Mouse (Mus musculus) limb, embryonic 14.5 days (tissue): ENCODE results near the gene Rbm12. TPM values are rescaled to one million over a fixed set of nuclear protein-coding genes. Genes with fewer than 3 reads are reported as not detected.

ENCODE experiments used
- ATAC-seq: fragments of 200-750 bp; cut with Nextera tagmentation; 2 replicates; pipeline ENCODE4 v1.8.0; 2017; ENCODE audit warnings: low read depth, moderate number of reproducible peaks, moderate TSS enrichment; ENCODE audit not compliant: low FRiP score
- DNase-seq: peaks from one replicate; pipeline ENCODE4 v3.0.0-alpha.2; 2015; ENCODE audit warnings: low spot score
- H3K27ac ChIP-seq: fragments of 300-500 bp; sonication (generic); replicated peaks from 2 replicates; pipeline ENCODE4 v1.5.1; 2014; ENCODE audit warnings: low read depth, mild to moderate bottlenecking, low read length, moderate library complexity, mixed read lengths
- H3K27me3 ChIP-seq: fragments of 300-500 bp; sonication (generic); 2 replicates; pipeline ENCODE4 v1.6.1; 2014; ENCODE audit warnings: low read length, mixed read lengths; ENCODE audit not compliant: control insufficient read depth, insufficient read depth
- H3K36me3 ChIP-seq: fragments of 300-500 bp; sonication (generic); 2 replicates; pipeline ENCODE4 v1.6.1; 2014; ENCODE audit warnings: mild to moderate bottlenecking, low read length, moderate library complexity, mixed read lengths; ENCODE audit not compliant: control insufficient read depth, insufficient read depth
- H3K4me1 ChIP-seq: fragments of 300-500 bp; sonication (generic); 2 replicates; pipeline ENCODE4 v1.6.1; 2014; ENCODE audit warnings: antibody characterized with exemption, low read length, mixed read lengths; ENCODE audit not compliant: control insufficient read depth, insufficient read depth
- H3K4me2 ChIP-seq: fragments of 300-500 bp; sonication (generic); replicated peaks from 2 replicates; pipeline ENCODE4 v1.6.1; 2014; ENCODE audit warnings: low read depth, mild to moderate bottlenecking, low read length, moderate library complexity; ENCODE audit not compliant: severe bottlenecking
- H3K4me3 ChIP-seq: fragments of 300-500 bp; sonication (generic); replicated peaks from 2 replicates; pipeline ENCODE4 v1.5.1; 2014; ENCODE audit warnings: low read length
- H3K9ac ChIP-seq: fragments of 300-500 bp; sonication (generic); 2 replicates; pipeline ENCODE4 v1.6.1; 2014; ENCODE audit warnings: mild to moderate bottlenecking, low read depth, low read length, moderate library complexity; ENCODE audit not compliant: severe bottlenecking
- H3K9me3 ChIP-seq: fragments of 300-500 bp; sonication (generic); 2 replicates; pipeline ENCODE4 v1.6.1; 2016; ENCODE audit warnings: low read length; ENCODE audit not compliant: control insufficient read depth
- POLR2A ChIP-seq: fragments of 200-500 bp; IDR thresholded peaks from 2 replicates; pipeline ENCODE4 v1.8.0; 2012; ENCODE audit warnings: inconsistent platforms, mild to moderate bottlenecking, moderate library complexity, borderline replicate concordance; ENCODE audit not compliant: insufficient read depth, insufficient read length; ENCODE audit errors: extremely low read depth
- WGBS: fragments of 180-500 bp; shearing (Covaris S2); extraction: QIAGEN DNeasy Blood & Tissue Kit; methylation state at CpG from one replicate; pipeline ENCODE4 v1.1.7; 2014; 5-methylcytosine and 5-hydroxymethylcytosine counted together
- polyA plus RNA-seq, 2 experiments: library from polyadenylated mRNA; depleted of rRNA in 1 of 2; stranded (reverse) in 1 of 2; unstranded in 1 of 2; fragments of >200 nt; fragmentation: Nextera tagmentation in 1 of 2; extraction: Ambion mirVana in 1 of 2; gene quantifications; 2 replicates each; pipeline versions ENCODE4 v1.2.1 to v1.2.3; 2012 to 2014

The Rbm12 gene
- polyA plus RNA-seq (2012; rRNA removed), result 28.5 and 35.0 TPM in 2 replicates
- polyA plus RNA-seq (2014; fragmentation: Nextera tagmentation; extraction: Ambion mirVana), result 30.6 and 33.3 TPM in 2 replicates

DNA sequence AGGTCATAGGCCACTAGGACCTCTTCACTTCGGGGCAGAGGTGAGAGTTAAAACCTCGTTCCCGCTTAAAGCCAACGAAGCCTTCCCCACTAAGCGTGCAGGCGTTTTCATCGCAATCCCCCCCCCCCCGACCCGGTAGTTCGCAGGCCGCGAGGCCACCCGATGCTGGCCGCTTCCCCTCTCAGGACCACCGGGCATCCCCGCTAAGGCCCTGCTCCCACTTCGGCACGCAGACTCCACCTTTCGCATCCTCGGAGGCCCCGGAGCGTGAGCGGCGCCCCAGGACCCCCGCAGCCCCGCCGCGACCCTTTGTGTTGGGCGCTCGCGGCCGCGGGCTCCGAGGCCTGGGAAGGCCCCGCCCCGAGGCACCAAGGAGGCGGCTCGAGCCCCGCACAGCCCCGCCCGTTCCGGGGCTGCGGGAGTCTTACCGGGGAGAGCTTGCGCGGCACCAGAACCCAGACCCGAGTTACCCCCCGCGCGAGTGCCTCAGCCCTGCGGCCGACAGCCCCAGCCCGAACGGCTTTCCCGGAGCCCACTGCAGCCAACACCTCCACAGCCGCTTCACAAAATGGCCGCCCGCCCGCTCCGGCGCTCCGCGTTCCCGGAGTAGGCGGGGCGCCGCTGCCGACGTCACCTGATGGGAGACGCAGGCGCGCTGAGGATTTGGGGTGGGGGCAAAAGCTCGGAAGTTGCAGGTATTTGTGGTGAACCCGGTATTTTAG is at the start of gene Rbm12, which contains the start of gene Cpne1:
Gene Rbm12 (minus strand): TSS at position 621 of the 722 bp plus-strand sequence.
Gene Cpne1 (minus strand): TSS at position 608 of the 722 bp plus-strand sequence.
- H3K4me1 ChIP-seq, result peaks cover 9% of the 10 kb centered on the region
- peak within 1 kb of the TSS; percentile 92 for H3K27ac ChIP-seq
- peak within 1 kb of the TSS; percentile 68 for H3K4me2 ChIP-seq
- ATAC-seq (peak; percentile 95), DNase-seq (peak; percentile 88)
- peak within 1 kb of the TSS; percentile 98 for H3K9ac ChIP-seq
- peak within 1 kb of the TSS; percentile 91 for H3K4me3 ChIP-seq
- WGBS, result under 1% methylated on average over 66 of the region's 74 CpGs
- H3K36me3 ChIP-seq, result no peaks in the 10 kb centered on the region
- peak; percentile 56; the same call in 1 of the 2 replicates for TF ChIP-seq POLR2A
- H3K27me3 ChIP-seq, result no peaks in the 10 kb centered on the region
- H3K9me3 ChIP-seq, result no peaks in the 10 kb centered on the region

DNA sequence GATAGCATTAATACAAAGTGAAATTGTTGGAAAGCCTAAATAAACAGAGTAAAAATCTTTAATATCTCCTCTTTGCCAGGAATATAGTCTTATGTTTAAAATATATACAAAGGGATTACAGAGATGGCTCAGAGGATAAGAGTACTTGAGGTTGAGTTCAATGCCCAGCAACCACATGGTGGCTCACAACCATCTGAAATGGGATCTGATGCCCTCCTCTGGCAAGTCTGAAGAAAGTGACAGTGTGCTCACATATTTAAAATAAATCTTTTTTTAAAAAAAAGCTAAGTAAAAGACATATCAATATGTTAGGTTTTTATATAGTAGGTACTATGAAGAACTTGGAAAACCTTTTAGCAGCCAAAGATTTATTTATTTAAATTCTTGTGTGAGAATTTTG is 39.8 kb upstream of the Rbm12 start:
- no peak for ATAC-seq
- no peaks in the 10 kb centered on the region for H3K9me3 ChIP-seq
- no peaks in the 10 kb centered on the region for H3K27me3 ChIP-seq
- no peaks in the 10 kb centered on the region; the same call in 1 of the 2 replicates for H3K4me1 ChIP-seq
- H3K4me3 ChIP-seq, result no peak overlapping the region
- no peak overlapping the region for H3K27ac ChIP-seq
- no peak overlapping the region for H3K9ac ChIP-seq
- H3K4me2 ChIP-seq, result no peak overlapping the region
- no peak for TF ChIP-seq POLR2A
- DNase-seq, result no peak
- H3K36me3 ChIP-seq, result peaks cover 81% of the 10 kb centered on the region

DNA sequence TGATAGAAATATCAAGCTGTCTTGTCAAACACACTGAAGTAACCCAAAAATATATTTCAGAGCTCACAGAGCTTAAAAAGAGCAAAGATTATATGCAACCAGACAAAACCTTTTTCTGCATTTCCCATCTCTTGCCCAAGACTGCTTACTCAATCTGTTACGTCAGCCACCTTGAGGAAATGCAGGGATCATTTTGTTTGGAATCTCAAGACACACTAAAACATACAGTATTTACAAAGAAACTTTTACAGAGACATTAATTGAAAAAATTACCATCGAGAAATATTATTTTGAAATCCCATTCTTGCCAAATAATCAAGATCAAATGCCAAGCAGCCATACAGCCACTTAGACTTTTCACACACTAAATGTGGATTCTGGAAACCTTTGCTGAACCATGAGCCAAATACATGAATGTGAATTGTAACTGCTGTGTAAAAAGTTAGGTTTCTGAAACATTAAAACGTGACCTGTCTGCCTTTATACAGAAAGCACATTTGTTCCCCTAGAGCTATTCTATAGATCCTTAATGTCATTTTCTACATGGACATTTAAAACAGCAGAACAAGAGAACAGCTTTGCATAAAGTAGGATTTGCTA is 35.6 kb upstream of the Rbm12 start:
- TF ChIP-seq POLR2A, result no peak
- H3K9ac ChIP-seq, result no peak overlapping the region
- H3K27ac ChIP-seq, result no peak overlapping the region
- H3K36me3 ChIP-seq, result peaks cover 58% of the 10 kb centered on the region
- H3K4me1 ChIP-seq, result peaks cover 6% of the 10 kb centered on the region; the same call in 1 of the 2 replicates
- no peak overlapping the region for H3K4me3 ChIP-seq
- DNase-seq, result no peak
- H3K27me3 ChIP-seq, result no peaks in the 10 kb centered on the region
- 91% methylated on average over 3 of the region's 3 CpGs for WGBS
- H3K9me3 ChIP-seq, result no peaks in the 10 kb centered on the region
- no peak for ATAC-seq
- H3K4me2 ChIP-seq, result no peak overlapping the region

DNA sequence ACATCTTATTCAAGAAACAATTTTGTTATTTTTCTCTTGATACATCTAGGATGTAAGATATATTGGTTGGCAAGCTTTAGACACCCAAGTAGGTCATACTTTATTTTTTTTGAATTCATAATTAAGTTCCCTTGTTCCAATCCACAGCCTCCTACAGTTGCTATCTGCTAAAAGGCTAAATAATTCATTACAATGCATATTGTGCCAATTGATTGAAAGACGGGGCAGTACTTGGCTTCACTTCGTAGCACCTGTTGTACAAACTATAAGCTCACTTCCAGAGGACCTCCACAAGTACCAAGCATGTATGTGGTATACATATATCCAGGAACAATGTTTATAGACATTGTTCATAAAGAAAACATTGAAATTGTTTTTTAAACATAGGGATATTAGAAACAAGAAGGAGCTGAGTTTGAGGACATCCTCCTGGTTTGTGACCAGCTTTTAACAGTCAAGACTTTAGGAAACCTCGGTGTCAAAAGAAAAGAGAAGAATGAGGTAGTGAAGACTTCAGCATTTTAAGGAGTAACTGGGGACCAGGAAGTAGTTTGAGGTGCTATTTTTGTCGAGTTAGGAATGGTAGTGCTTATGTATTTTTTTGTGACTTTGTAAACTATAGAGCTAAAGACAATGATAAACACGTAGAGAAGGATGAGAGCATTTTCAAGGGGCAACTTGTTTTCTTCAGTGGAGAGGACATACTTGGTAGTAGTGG is 34.7 kb upstream of the Rbm12 start:
- ATAC-seq (no peak), DNase-seq (no peak)
- Histone ChIP-seq H3K4me2 (no peak overlapping the region), H3K9me3 (no peaks in the 10 kb centered on the region), H3K4me1 (peaks cover 6% of the 10 kb centered on the region; the same call in 1 of the 2 replicates), H3K27me3 (no peaks in the 10 kb centered on the region), H3K9ac (no peak overlapping the region), H3K4me3 (no peak overlapping the region), H3K27ac (no peak overlapping the region), H3K36me3 (peaks cover 53% of the 10 kb centered on the region)
- TF ChIP-seq POLR2A, result no peak
- 73% methylated on average over 5 of the region's 5 CpGs for WGBS

DNA sequence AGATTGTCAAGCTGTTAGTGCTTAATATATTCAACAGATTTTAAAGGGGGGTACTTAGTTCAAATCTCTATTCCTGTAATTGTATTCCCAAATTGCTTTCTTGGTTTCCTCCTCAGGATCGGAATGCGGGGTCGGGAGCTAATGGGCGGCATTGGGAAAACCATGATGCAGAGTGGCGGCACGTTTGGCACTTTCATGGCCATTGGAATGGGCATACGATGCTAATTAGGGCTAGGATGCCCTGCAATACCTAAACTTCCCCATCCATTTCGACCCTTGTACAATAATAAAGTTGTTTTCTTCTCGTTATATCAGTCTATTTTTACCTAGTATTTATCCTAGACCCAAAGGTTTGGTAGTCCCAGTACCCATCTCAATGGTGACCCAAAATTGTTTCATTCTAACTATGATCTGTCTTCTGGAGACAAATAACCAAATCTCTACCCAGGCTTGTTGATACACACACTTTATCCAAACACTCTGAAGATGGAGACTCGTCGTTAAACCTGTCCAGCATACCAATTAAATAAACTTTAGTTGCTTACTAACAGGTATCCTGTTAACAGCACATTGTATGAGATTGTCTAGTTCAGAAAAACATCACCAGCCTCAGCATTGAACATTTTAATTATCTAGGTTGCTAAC is 33.8 kb upstream of the Rbm12 start:
- Histone ChIP-seq H3K9ac (no peak overlapping the region), H3K36me3 (peaks cover 46% of the 10 kb centered on the region), H3K9me3 (no peaks in the 10 kb centered on the region), H3K27ac (no peak overlapping the region), H3K4me3 (no peak overlapping the region), H3K27me3 (no peaks in the 10 kb centered on the region), H3K4me1 (peaks cover 6% of the 10 kb centered on the region; the same call in 1 of the 2 replicates), H3K4me2 (peak overlapping the region; percentile 81)
- WGBS, result 54% methylated on average over 11 of the region's 11 CpGs
- TF ChIP-seq POLR2A, result no peak
- DNase-seq (no peak), ATAC-seq (no peak)
